Mouse (Mus musculus) neural tube, embryonic 13.5 days (tissue): Measurements from ENCODE around the gene Ormdl3. TPM values are rescaled to one million over a fixed set of nuclear protein-coding genes. Genes with fewer than 3 reads are reported as not detected.
A peak's percentile ranks its signal among the peaks of the same experiment; 100 is the strongest.
"Not testable (repeated sequence)": the region's sequence is repeated elsewhere in the genome, so short reads cannot be mapped to it uniquely, and the experiment has no call there.

ENCODE experiments used
- ATAC-seq: fragments of 200-750 bp; cut with Nextera tagmentation; 2 replicates; pipeline ENCODE4 v1.8.0; 2017; ENCODE audit warnings: low read depth, mild to moderate bottlenecking, moderate TSS enrichment, moderate library complexity
- H3K27ac ChIP-seq: fragments of 300-500 bp; sonication (generic); replicated peaks from 2 replicates; pipeline ENCODE4 v1.5.1; 2015; ENCODE audit warnings: moderate library complexity, mild to moderate bottlenecking, inconsistent platforms
- H3K27me3 ChIP-seq: fragments of 300-500 bp; sonication (generic); 2 replicates; pipeline ENCODE4 v1.6.1; 2015; ENCODE audit warnings: mild to moderate bottlenecking, inconsistent platforms
- H3K36me3 ChIP-seq: fragments of 300-500 bp; sonication (generic); 2 replicates; pipeline ENCODE4 v1.6.1; 2015; ENCODE audit warnings: mild to moderate bottlenecking, inconsistent platforms
- H3K4me1 ChIP-seq: fragments of 300-500 bp; sonication (generic); replicated peaks from 2 replicates; pipeline ENCODE4 v1.6.1; 2015; ENCODE audit warnings: inconsistent platforms
- H3K4me2 ChIP-seq: fragments of 300-500 bp; sonication (generic); 2 replicates; pipeline ENCODE4 v1.6.1; 2015; ENCODE audit warnings: inconsistent platforms, mild to moderate bottlenecking, moderate library complexity
- H3K4me3 ChIP-seq: fragments of 300-500 bp; sonication (generic); 2 replicates; pipeline ENCODE4 v1.5.1; 2015; ENCODE audit warnings: mild to moderate bottlenecking, inconsistent platforms
- H3K9ac ChIP-seq: fragments of 300-500 bp; sonication (generic); 2 replicates; pipeline ENCODE4 v1.6.1; 2015; ENCODE audit warnings: moderate library complexity, mild to moderate bottlenecking, inconsistent platforms
- H3K9me3 ChIP-seq: fragments of 300-500 bp; sonication (generic); 2 replicates; pipeline ENCODE4 v1.6.1; 2016; ENCODE audit warnings: inconsistent platforms
- WGBS: fragments of 180-500 bp; shearing (Covaris S2); methylation state at CpG from one replicate; pipeline ENCODE4 v1.1.7; 2015; 5-methylcytosine and 5-hydroxymethylcytosine counted together
- polyA plus RNA-seq: library from polyadenylated mRNA; unstranded; fragments of >200 nt; fragmentation: Nextera tagmentation; extraction: Ambion mirVana; gene quantifications from 2 replicates; pipeline ENCODE4 v1.2.1, GENCODE M21; 2015

Ormdl3 gene
- polyA plus RNA-seq: 78.0 and 81.0 TPM in 2 replicates

GRCm38 (mm10) chr11:98586892-98587563 lies at the start of gene Ormdl3:
Ormdl3 (minus strand) TSS chr11:98587368.
- peak within 1 kb of the TSS; percentile 86 for H3K27ac ChIP-seq
- H3K4me2 ChIP-seq: peak within 1 kb of the TSS; percentile 91
- H3K9me3 ChIP-seq: no peaks in the 10 kb centered on the region
- WGBS: under 1% methylated on average over 49 of the region's 49 CpGs
- H3K27me3 ChIP-seq: no peaks in the 10 kb centered on the region; the same call in 1 of the 2 replicates
- peaks cover 37% of the 10 kb centered on the region for H3K4me1 ChIP-seq
- H3K9ac ChIP-seq: peak within 1 kb of the TSS; percentile 90
- ATAC-seq: peak; percentile 94
- H3K4me3 ChIP-seq: peak within 1 kb of the TSS; percentile 73
- peaks cover 19% of the 10 kb centered on the region for H3K36me3 ChIP-seq

GRCm38 (mm10) chr11:98635312-98635970 lies 48.3 kb upstream of the Ormdl3 start:
- WGBS: 36% methylated on average over 10 of the region's 10 CpGs
- ATAC-seq, H3K27ac ChIP-seq, H3K36me3 ChIP-seq, H3K4me3 ChIP-seq, H3K9me3 ChIP-seq, H3K4me2 ChIP-seq, H3K4me1 ChIP-seq, H3K9ac ChIP-seq, H3K27me3 ChIP-seq: not testable (repeated sequence)

DNA sequence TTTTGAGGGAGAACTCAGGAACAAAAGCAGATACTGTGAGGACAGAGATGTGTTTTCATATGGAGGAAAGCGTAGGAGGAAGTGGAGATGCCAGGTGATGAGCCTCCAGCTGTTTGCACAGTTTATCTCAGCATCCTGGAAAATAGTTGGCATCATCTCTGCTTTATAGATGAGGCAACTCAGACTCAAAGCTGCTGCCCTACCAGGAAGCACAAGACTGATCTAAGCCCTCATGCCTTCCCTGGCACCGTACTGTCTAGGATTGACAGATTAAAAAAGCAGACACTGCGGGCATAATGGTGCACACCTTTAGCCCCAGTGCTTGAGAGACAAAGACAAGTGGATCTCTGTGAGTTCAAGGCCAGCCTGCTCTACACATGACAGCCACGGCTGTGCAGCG lies 43.5 kb upstream of the Ormdl3 start:
- Histone ChIP-seq H3K27me3 (no peaks in the 10 kb centered on the region), H3K4me3 (no peak overlapping the region), H3K4me2 (no peak overlapping the region), H3K27ac (no peak overlapping the region), H3K36me3 (no peaks in the 10 kb centered on the region), H3K9ac (no peak overlapping the region), H3K4me1 (no peaks in the 10 kb centered on the region), H3K9me3 (no peaks in the 10 kb centered on the region)
- ATAC-seq: no peak
- 88% methylated on average over 5 of the region's 5 CpGs for WGBS

DNA sequence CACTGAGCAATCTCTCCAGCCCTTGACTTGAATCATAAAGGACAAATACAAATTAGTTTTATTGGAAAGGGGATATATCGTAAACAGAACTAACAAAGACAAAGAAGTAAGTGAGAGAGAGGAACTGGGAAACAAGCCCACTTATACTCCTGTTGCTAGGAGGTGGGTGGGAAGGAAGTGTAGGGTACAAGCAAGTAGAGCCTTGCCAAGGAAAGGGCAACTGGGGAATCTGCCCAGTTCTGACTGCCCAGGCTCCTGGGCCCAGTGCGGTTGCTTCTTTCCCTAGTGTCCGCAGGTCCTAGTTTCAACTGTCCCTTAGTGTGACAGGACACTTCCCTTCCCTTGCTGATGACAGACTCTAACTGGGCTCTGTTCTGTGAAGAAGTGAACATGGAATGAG lies 41.5 kb upstream of the Ormdl3 start:
- no peak for ATAC-seq
- Histone ChIP-seq H3K4me2 (no peak overlapping the region), H3K36me3 (no peaks in the 10 kb centered on the region), H3K27ac (no peak overlapping the region), H3K4me1 (no peaks in the 10 kb centered on the region), H3K9me3 (no peaks in the 10 kb centered on the region), H3K27me3 (no peaks in the 10 kb centered on the region), H3K4me3 (no peak overlapping the region), H3K9ac (no peak overlapping the region)
- 85% methylated on average over 3 of the region's 3 CpGs for WGBS

- Histone ChIP-seq H3K4me1 (no peaks in the 10 kb centered on the region), H3K27ac (no peak within 1 kb of the TSS), H3K9ac (no peak within 1 kb of the TSS), H3K36me3 (no peaks in the 10 kb centered on the region), H3K4me2 (no peak within 1 kb of the TSS), H3K27me3 (no peaks in the 10 kb centered on the region), H3K4me3 (no peak within 1 kb of the TSS), H3K9me3 (no peaks in the 10 kb centered on the region; the same call in 1 of the 2 replicates)
- ATAC-seq: no peak
- WGBS: 87% methylated on average over 10 of the region's 10 CpGs
Observed at GRCm38 (mm10) chr11:98625611-98626410, 38.6 kb upstream of the Ormdl3 start, which contains the start of the genes Gm12355 and Gsdma3. Gm12355 (minus strand) TSS chr11:98625661. Gsdma3 (plus strand) TSS chr11:98626360.

GRCm38 (mm10) chr11:98624381-98624780 lies 37.2 kb upstream of the Ormdl3 start:
- WGBS: 100% methylated on average over 2 of the region's 2 CpGs
- H3K9ac ChIP-seq, H3K27me3 ChIP-seq, ATAC-seq, H3K9me3 ChIP-seq, H3K4me3 ChIP-seq, H3K36me3 ChIP-seq, H3K27ac ChIP-seq, H3K4me1 ChIP-seq, H3K4me2 ChIP-seq: not testable (repeated sequence)

DNA sequence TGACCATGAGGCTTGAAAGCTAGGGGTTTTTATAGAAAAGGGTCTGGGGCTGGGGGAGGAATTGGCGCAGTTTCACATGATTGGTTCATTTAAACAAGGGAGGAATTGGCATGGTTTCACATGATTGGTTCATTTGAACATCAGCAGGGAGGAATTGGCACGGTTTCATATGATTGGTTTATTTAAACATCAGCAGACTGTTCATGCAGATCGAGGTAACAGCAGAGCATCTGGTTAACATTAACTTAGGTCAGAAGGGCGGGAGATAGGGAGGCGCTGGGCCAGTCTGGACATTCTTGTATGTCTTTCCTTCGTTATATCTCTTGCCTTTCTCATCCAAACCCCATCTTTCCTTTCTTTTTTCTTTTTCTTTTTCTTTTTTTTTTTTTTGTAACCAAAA lies 36.8 kb upstream of the Ormdl3 start:
- not testable (repeated sequence) for H3K4me1 ChIP-seq, H3K27me3 ChIP-seq, H3K9ac ChIP-seq, ATAC-seq, H3K4me3 ChIP-seq, H3K9me3 ChIP-seq, H3K4me2 ChIP-seq, H3K27ac ChIP-seq, H3K36me3 ChIP-seq
- 77% methylated on average over 6 of the region's 6 CpGs for WGBS

- Histone ChIP-seq H3K9ac (no peak overlapping the region), H3K4me2 (no peak overlapping the region), H3K27me3 (no peaks in the 10 kb centered on the region), H3K4me1 (no peaks in the 10 kb centered on the region), H3K9me3 (peaks cover 3% of the 10 kb centered on the region), H3K27ac (no peak overlapping the region), H3K36me3 (no peaks in the 10 kb centered on the region), H3K4me3 (no peak overlapping the region)
- WGBS: 94% methylated on average over 13 of the region's 13 CpGs
- no peak for ATAC-seq
Observed at GRCm38 (mm10) chr11:98620791-98621190, 33.6 kb upstream of the Ormdl3 start.

- WGBS: 11% methylated on average over 3 of the region's 3 CpGs
- Histone ChIP-seq H3K36me3 (no peaks in the 10 kb centered on the region), H3K9ac (no peak overlapping the region), H3K4me3 (no peak overlapping the region), H3K4me1 (peaks cover 6% of the 10 kb centered on the region; the same call in 1 of the 2 replicates), H3K4me2 (no peak overlapping the region), H3K27ac (no peak overlapping the region), H3K9me3 (no peaks in the 10 kb centered on the region), H3K27me3 (peaks cover 4% of the 10 kb centered on the region; the same call in 1 of the 2 replicates)
- no peak for ATAC-seq
Observed at GRCm38 (mm10) chr11:98606763-98607162, 19.6 kb upstream of the Ormdl3 start.

DNA sequence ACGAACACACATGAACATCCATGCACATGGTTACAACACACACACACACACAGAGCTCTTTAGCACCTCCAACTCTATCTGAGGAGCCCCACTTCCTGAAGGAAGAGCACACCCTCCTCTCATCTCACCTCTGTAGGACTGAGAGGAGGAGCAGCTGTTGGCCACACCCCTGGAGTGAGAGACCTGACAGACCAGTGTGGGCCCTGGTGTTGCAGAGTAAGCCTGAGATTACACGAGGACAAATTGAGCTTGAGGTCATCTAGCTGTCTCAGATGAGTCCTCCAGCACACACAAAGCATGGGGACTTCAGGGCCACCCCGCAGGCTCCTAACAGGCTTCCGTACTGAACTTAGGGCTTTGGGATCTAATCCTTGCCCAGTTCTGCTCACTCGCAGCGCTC lies 17.7 kb upstream of the Ormdl3 start:
- not testable (repeated sequence) for H3K4me1 ChIP-seq, H3K27ac ChIP-seq, H3K9me3 ChIP-seq, ATAC-seq, H3K4me3 ChIP-seq, H3K9ac ChIP-seq, H3K36me3 ChIP-seq, H3K4me2 ChIP-seq
- WGBS: 69% methylated on average over 6 of the region's 6 CpGs
- peaks cover 22% of the 10 kb centered on the region for H3K27me3 ChIP-seq

GRCm38 (mm10) chr11:98603953-98604352 lies 16.8 kb upstream of the Ormdl3 start:
- H3K4me1 ChIP-seq: peaks cover 8% of the 10 kb centered on the region; the same call in 1 of the 2 replicates
- H3K4me3 ChIP-seq: no peak overlapping the region
- WGBS: 79% methylated on average over 2 of the region's 2 CpGs
- H3K9me3 ChIP-seq: no peaks in the 10 kb centered on the region
- H3K36me3 ChIP-seq: no peaks in the 10 kb centered on the region
- ATAC-seq: no peak
- no peak overlapping the region for H3K9ac ChIP-seq
- no peak overlapping the region for H3K27ac ChIP-seq
- H3K4me2 ChIP-seq: no peak overlapping the region
- peaks cover 30% of the 10 kb centered on the region for H3K27me3 ChIP-seq
